Mouse (Mus musculus): ENCODE results near the gene Dyrk1a. TPM values are rescaled to one million over a fixed set of nuclear protein-coding genes. Genes with fewer than 3 reads are reported as not detected.

Gene Dyrk1a
- polyA plus RNA-seq, 1 experiment from 2014 or later, result 13.3 TPM

DNA sequence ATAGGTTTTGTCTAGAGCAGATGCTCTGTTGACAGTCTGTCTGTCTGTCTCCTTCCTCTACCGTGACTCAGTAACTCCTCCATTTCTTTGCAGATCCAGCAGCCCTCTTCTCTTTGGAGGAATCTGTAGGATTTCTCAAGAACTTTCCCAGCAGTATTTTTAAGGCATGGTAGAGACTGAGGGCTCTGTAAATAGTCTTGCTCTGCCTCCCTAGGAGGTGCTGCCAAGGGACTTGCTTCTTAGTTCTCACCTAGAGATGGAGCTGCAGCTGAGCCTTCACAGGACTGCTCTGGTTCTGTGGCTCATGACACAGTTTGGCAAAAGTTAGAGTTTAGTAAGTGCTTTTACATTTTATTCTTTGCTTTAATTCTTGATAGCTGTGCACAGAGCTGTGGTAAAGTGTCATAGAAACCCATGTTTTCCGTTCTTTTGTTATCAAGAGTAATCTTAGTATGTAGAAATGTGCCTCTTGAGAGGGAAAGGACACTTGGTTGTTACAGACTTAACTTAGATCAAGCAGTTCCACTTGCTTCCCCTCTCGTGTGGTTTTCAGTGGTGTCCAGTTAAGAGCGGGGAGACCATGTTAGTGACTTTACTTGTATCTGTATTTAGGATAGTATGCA lies 82.4 kb downstream of the Dyrk1a start:
- WGBS, result 79% methylated on average over 4 of the region's 4 CpGs
- Histone ChIP-seq H3K9me3 (ENCODE audit: control insufficient read depth, low read length) (no peaks in the 10 kb centered on the region), H3K36me3 (ENCODE audit: control insufficient read depth, insufficient read depth, low read length) (no peaks in the 10 kb centered on the region), H3K4me3 (ENCODE audit: low read length) (no peak overlapping the region), H3K27ac (ENCODE audit: low read depth, low read length) (no peak overlapping the region), H3K4me1 (ENCODE audit: control insufficient read depth, insufficient read depth, low read length) (peaks cover 15% of the 10 kb centered on the region; the same call in 1 of the 2 replicates), H3K9ac (ENCODE audit: low read depth, low read length) (no peak overlapping the region), H3K27me3 (ENCODE audit: control insufficient read depth, insufficient read depth, low read length) (no peaks in the 10 kb centered on the region), H3K4me2 (replicated peaks; ENCODE audit: low read depth, low read length) (no peak overlapping the region)
- ATAC-seq (ENCODE audit: low FRiP score, low TSS enrichment), result no peak

DNA sequence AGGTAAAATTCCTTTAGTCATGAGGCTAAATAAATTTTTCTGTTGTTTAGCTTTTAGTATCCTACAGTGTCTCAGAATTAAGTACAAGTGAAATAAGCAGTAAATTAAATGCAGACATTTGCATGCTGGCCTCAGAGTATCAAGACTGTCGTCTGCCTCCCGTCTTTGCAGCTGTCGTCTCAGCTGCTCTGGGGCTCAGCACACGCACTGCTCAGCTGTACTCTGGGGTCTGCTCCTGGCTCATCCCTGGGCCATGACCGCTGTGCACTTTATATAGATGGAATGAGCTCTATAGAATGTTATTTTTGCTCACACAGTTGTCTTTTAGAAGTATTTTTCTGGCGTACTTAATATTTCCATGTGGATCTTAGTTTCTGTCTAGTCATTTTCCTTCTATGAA lies 85.3 kb downstream of the Dyrk1a start:
- no peaks in the 10 kb centered on the region for H3K27me3 ChIP-seq (ENCODE audit: control insufficient read depth, insufficient read depth, low read length)
- no peak overlapping the region for H3K4me3 ChIP-seq (ENCODE audit: low read length)
- peaks cover 6% of the 10 kb centered on the region for H3K36me3 ChIP-seq (ENCODE audit: control insufficient read depth, insufficient read depth, low read length)
- H3K4me1 ChIP-seq (ENCODE audit: control insufficient read depth, insufficient read depth, low read length), result peaks cover 13% of the 10 kb centered on the region; the same call in 1 of the 2 replicates
- no peak overlapping the region for H3K27ac ChIP-seq (ENCODE audit: low read depth, low read length)
- ATAC-seq (ENCODE audit: low FRiP score, low TSS enrichment), result no peak
- H3K4me2 ChIP-seq (replicated peaks; ENCODE audit: low read depth, low read length), result no peak overlapping the region
- H3K9ac ChIP-seq (ENCODE audit: low read depth, low read length), result no peak overlapping the region
- no peaks in the 10 kb centered on the region for H3K9me3 ChIP-seq (ENCODE audit: control insufficient read depth, low read length)
- 51% methylated on average over 6 of the region's 6 CpGs for WGBS

DNA sequence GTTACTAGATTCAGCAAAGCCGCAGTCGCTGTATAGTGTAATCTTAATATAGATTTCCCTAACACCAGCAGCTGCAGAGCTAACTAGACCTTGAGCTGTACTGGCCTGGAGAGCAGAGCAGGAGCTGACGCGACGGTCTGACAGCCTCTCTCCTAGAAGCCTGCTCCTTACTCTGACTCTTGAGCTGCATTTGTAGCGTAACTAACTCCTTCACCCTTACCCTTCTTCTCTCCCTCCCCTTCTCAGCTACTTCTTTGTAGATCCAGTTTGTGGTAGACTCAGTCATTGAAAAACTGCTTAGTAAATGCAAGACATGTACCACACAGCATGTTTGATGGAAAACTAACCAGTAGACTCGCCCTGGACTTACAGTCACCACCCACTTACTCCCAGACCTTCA lies 87.1 kb downstream of the Dyrk1a start:
- H3K4me3 ChIP-seq (ENCODE audit: low read length), result no peak overlapping the region
- H3K27ac ChIP-seq (ENCODE audit: low read depth, low read length), result no peak overlapping the region
- no peaks in the 10 kb centered on the region for H3K27me3 ChIP-seq (ENCODE audit: control insufficient read depth, insufficient read depth, low read length)
- peaks cover 13% of the 10 kb centered on the region; the same call in 1 of the 2 replicates for H3K4me1 ChIP-seq (ENCODE audit: control insufficient read depth, insufficient read depth, low read length)
- WGBS, result 85% methylated on average over 7 of the region's 7 CpGs
- H3K36me3 ChIP-seq (ENCODE audit: control insufficient read depth, insufficient read depth, low read length), result peaks cover 11% of the 10 kb centered on the region
- ATAC-seq (ENCODE audit: low FRiP score, low TSS enrichment), result no peak
- no peak overlapping the region for H3K4me2 ChIP-seq (replicated peaks; ENCODE audit: low read depth, low read length)
- no peaks in the 10 kb centered on the region for H3K9me3 ChIP-seq (ENCODE audit: control insufficient read depth, low read length)
- H3K9ac ChIP-seq (ENCODE audit: low read depth, low read length), result no peak overlapping the region

DNA sequence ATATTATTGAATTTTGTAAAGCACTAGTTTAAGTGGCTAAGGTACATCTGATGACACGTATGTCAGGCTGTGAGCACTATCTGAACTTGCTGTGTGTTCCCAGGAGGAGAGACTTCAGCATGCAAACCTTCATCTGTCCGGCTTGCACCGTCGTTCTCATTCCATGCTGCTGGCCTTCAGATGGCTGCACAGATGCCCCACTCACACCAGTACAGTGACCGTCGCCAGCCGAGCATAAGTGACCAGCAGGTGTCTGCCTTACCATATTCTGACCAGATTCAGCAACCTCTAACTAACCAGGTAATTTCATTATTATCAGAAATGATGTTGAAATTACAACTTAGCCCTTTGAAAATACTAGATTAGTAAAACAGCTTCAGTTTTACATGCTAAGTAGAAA lies 89.6 kb downstream of the Dyrk1a start:
- no peak for ATAC-seq (ENCODE audit: low FRiP score, low TSS enrichment)
- Histone ChIP-seq H3K4me1 (ENCODE audit: control insufficient read depth, insufficient read depth, low read length) (peaks cover 10% of the 10 kb centered on the region; the same call in 1 of the 2 replicates), H3K4me3 (ENCODE audit: low read length) (no peak overlapping the region), H3K4me2 (replicated peaks; ENCODE audit: low read depth, low read length) (no peak overlapping the region), H3K9me3 (ENCODE audit: control insufficient read depth, low read length) (no peaks in the 10 kb centered on the region), H3K27ac (ENCODE audit: low read depth, low read length) (no peak overlapping the region), H3K9ac (ENCODE audit: low read depth, low read length) (no peak overlapping the region), H3K36me3 (ENCODE audit: control insufficient read depth, insufficient read depth, low read length) (peaks cover 11% of the 10 kb centered on the region), H3K27me3 (ENCODE audit: control insufficient read depth, insufficient read depth, low read length) (no peaks in the 10 kb centered on the region)
- 97% methylated on average over 7 of the region's 7 CpGs for WGBS

DNA sequence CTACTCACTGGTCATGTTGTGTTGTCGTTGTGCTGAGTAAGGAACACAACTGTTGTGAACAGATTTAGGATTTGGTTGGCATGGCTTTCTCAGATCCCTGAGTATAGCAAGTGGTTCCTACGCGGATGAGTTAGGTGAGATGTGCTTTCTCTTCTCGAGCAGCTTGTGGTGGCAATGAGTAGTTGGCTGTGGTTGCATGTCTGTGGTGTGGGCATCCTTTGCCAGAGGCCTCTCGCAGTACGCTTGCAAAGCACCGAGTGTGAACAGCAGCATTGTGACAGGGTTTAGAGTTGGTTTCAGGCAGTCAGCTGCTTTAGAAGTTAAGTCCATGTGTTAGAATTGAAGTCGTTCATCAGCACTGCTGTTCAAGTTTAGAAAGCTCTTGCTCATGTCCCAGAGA lies 90.4 kb downstream of the Dyrk1a start:
- Histone ChIP-seq H3K36me3 (ENCODE audit: control insufficient read depth, insufficient read depth, low read length) (peaks cover 18% of the 10 kb centered on the region), H3K4me3 (ENCODE audit: low read length) (no peak overlapping the region), H3K27ac (ENCODE audit: low read depth, low read length) (no peak overlapping the region), H3K4me2 (replicated peaks; ENCODE audit: low read depth, low read length) (no peak overlapping the region), H3K27me3 (ENCODE audit: control insufficient read depth, insufficient read depth, low read length) (no peaks in the 10 kb centered on the region), H3K9me3 (ENCODE audit: control insufficient read depth, low read length) (no peaks in the 10 kb centered on the region), H3K9ac (ENCODE audit: low read depth, low read length) (no peak overlapping the region), H3K4me1 (ENCODE audit: control insufficient read depth, insufficient read depth, low read length) (peaks cover 7% of the 10 kb centered on the region; the same call in 1 of the 2 replicates)
- 94% methylated on average over 8 of the region's 8 CpGs for WGBS
- no peak for ATAC-seq (ENCODE audit: low FRiP score, low TSS enrichment)

DNA sequence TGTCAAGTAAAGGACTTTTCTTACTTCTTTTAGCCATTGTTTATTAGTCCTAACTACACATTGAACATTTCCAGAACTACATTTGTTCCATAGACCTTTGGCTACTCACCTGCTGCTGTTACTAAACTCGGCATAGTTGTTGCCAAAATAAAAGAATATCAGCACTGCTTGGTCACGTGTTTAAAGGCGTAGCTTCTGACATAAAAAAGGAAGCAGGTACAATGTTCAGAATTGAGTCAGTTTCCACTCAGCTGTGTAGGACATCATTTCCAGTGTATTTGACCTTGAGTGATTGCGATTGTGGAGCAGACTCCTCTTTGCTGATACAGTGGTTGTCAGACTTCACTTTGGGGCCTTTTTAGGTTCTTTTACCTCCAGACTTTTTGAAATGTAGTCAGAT lies 97.7 kb downstream of the Dyrk1a start:
- Histone ChIP-seq H3K4me2 (replicated peaks; ENCODE audit: low read depth, low read length) (no peak overlapping the region), H3K27ac (ENCODE audit: low read depth, low read length) (no peak overlapping the region), H3K4me3 (ENCODE audit: low read length) (no peak overlapping the region), H3K9me3 (ENCODE audit: control insufficient read depth, low read length) (no peaks in the 10 kb centered on the region), H3K9ac (ENCODE audit: low read depth, low read length) (no peak overlapping the region), H3K27me3 (ENCODE audit: control insufficient read depth, insufficient read depth, low read length) (no peaks in the 10 kb centered on the region), H3K4me1 (ENCODE audit: control insufficient read depth, insufficient read depth, low read length) (no peaks in the 10 kb centered on the region), H3K36me3 (ENCODE audit: control insufficient read depth, insufficient read depth, low read length) (peaks cover 64% of the 10 kb centered on the region)
- no peak for ATAC-seq (ENCODE audit: low FRiP score, low TSS enrichment)
- WGBS, result 93% methylated on average over 4 of the region's 4 CpGs

DNA sequence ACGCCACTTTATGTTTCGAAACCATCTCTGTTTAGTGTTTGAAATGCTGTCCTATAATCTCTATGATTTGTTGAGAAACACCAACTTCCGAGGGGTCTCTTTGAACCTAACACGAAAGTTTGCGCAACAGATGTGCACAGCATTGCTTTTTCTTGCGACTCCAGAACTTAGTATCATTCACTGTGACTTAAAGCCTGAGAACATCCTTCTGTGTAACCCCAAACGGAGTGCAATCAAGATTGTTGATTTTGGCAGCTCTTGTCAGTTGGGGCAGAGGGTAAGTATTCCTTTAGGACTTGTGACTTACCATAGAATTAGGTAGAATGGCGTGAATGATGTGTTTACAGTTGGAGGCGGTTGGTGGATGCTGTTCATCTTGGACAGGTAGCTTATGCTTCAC lies 101.5 kb downstream of the Dyrk1a start:
- WGBS, result 75% methylated on average over 9 of the region's 9 CpGs

DNA sequence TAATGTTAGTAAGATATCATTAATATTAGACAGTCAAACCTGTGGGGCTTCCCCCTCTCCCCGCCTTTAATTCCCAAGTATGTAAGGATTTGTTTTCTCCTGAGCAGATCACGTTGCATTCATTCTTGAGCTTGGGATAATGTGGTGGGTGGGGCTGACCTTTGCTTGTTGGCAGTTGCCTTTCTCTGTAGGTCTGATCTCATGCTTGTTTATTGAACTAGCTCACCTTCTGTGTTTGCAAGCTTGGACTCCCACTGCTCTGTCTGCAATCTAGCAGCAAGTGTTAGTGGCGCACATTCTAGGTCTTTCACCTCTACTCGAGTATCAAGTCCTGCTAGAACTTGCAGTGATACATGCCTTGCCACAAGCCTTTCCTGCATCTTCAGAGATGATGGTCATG lies 111.1 kb downstream of the Dyrk1a start:
- no peak overlapping the region for H3K4me3 ChIP-seq (ENCODE audit: low read length)
- peaks cover 42% of the 10 kb centered on the region for H3K36me3 ChIP-seq (ENCODE audit: control insufficient read depth, insufficient read depth, low read length)
- no peaks in the 10 kb centered on the region for H3K27me3 ChIP-seq (ENCODE audit: control insufficient read depth, insufficient read depth, low read length)
- no peaks in the 10 kb centered on the region for H3K9me3 ChIP-seq (ENCODE audit: control insufficient read depth, low read length)
- no peak overlapping the region for H3K4me2 ChIP-seq (replicated peaks; ENCODE audit: low read depth, low read length)
- peaks cover 6% of the 10 kb centered on the region for H3K4me1 ChIP-seq (ENCODE audit: control insufficient read depth, insufficient read depth, low read length)
- no peak for ATAC-seq (ENCODE audit: low FRiP score, low TSS enrichment)
- H3K9ac ChIP-seq (ENCODE audit: low read depth, low read length), result no peak overlapping the region
- 56% methylated on average over 4 of the region's 4 CpGs for WGBS
- no peak overlapping the region for H3K27ac ChIP-seq (ENCODE audit: low read depth, low read length)

More for the DNA sequence above, 101.5 kb downstream of the Dyrk1a start:
- Histone ChIP-seq H3K36me3 (ENCODE audit: control insufficient read depth, insufficient read depth, low read length) (peaks cover 73% of the 10 kb centered on the region), H3K27me3 (ENCODE audit: control insufficient read depth, insufficient read depth, low read length) (no peaks in the 10 kb centered on the region), H3K9ac (ENCODE audit: low read depth, low read length) (no peak overlapping the region), H3K9me3 (ENCODE audit: control insufficient read depth, low read length) (no peaks in the 10 kb centered on the region), H3K27ac (ENCODE audit: low read depth, low read length) (no peak overlapping the region), H3K4me2 (replicated peaks; ENCODE audit: low read depth, low read length) (no peak overlapping the region), H3K4me3 (ENCODE audit: low read length) (no peak overlapping the region), H3K4me1 (ENCODE audit: control insufficient read depth, insufficient read depth, low read length) (no peaks in the 10 kb centered on the region)
- no peak for ATAC-seq (ENCODE audit: low FRiP score, low TSS enrichment)

DNA sequence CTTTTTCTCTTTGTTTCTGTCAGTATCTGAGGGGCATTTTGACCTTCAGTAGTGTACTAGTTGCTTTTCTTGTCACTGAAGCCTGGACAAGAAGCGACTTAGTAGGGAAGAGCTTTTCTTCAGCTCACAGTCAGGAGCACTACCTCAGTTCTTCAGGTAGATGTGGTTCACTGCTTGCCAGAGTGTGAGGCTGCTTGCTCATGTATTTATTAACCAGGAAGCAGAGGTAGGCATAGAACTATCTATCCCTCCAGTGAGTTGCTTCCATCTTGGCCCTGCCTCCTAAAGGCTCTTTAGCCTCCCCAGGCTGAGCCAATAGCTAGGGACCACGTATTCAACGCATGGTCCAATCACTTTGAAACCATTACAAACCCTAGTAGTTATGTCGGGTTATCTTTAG lies 112.0 kb downstream of the Dyrk1a start:
- ATAC-seq (ENCODE audit: low FRiP score, low TSS enrichment), result no peak
- H3K4me3 ChIP-seq (ENCODE audit: low read length), result no peak overlapping the region
- H3K36me3 ChIP-seq (ENCODE audit: control insufficient read depth, insufficient read depth, low read length), result peaks cover 50% of the 10 kb centered on the region
- no peaks in the 10 kb centered on the region for H3K9me3 ChIP-seq (ENCODE audit: control insufficient read depth, low read length)
- H3K4me1 ChIP-seq (ENCODE audit: control insufficient read depth, insufficient read depth, low read length), result peaks cover 6% of the 10 kb centered on the region
- WGBS, result 90% methylated on average over 4 of the region's 4 CpGs
- H3K27me3 ChIP-seq (ENCODE audit: control insufficient read depth, insufficient read depth, low read length), result no peaks in the 10 kb centered on the region
- H3K27ac ChIP-seq (ENCODE audit: low read depth, low read length), result no peak overlapping the region
- no peak overlapping the region for H3K4me2 ChIP-seq (replicated peaks; ENCODE audit: low read depth, low read length)
- no peak overlapping the region for H3K9ac ChIP-seq (ENCODE audit: low read depth, low read length)

All from kidney, embryonic 14.5 days (tissue).